Mouse (Mus musculus) MEL (cell line): ENCODE measurements at regions not wholly inside any gene's neighbourhood (a gene's known extent, or its start where the extent isn't known, plus 50 kb on each side); places are given as distances from the start of the nearest gene placed in this dataset.

Source experiments
- DNase-seq: peaks from one replicate; pipeline ENCODE4 v3.0.0; 2011; ENCODE audit warnings: low read depth, low spot score
- H3K27ac ChIP-seq: 2 replicates; pipeline ENCODE4 v1.5.1; 2012; ENCODE audit warnings: low read depth, mild to moderate bottlenecking, control low read depth, low read length, moderate library complexity; ENCODE audit not compliant: control insufficient read depth
- H3K27me3 ChIP-seq, 2 experiments: fragments of 150-350 bp in 1 of 2; sonication (generic) in 1 of 2; 2 replicates each; pipeline ENCODE4 v1.6.1; 2012; ENCODE audit warnings: low read length in 2 of 2, mild to moderate bottlenecking in 2 of 2, improper control_type of control experiment in 1 of 2, moderate library complexity in 1 of 2; ENCODE audit not compliant: insufficient read depth in 2 of 2, control insufficient read depth in 1 of 2
- H3K36me3 ChIP-seq, 2 experiments: 2 replicates each; pipeline ENCODE4 v1.6.1; 2012 to 2014; ENCODE audit warnings: low read length in 2 of 2, improper control_type of control experiment in 1 of 2, inconsistent platforms in 1 of 2, mild to moderate bottlenecking in 1 of 2; ENCODE audit not compliant: insufficient read depth in 2 of 2, control insufficient read depth in 1 of 2
- H3K4me1 ChIP-seq, 2 experiments: fragments of 150-350 bp in 1 of 2; sonication (generic) in 1 of 2; 2 replicates each; pipeline ENCODE4 v1.6.1; 2012; ENCODE audit warnings: low read length in 2 of 2, improper control_type of control experiment in 1 of 2, mild to moderate bottlenecking in 1 of 2; ENCODE audit not compliant: insufficient read depth in 2 of 2, control insufficient read depth in 1 of 2
- H3K4me3 ChIP-seq, 2 experiments: fragments of 150-350 bp in 1 of 2; sonication (generic) in 1 of 2; 2 replicates each; pipeline ENCODE4 v1.5.1; 2012; ENCODE audit warnings: low read depth in 2 of 2, low read length in 2 of 2, mild to moderate bottlenecking in 2 of 2, moderate library complexity in 2 of 2, control low read depth in 1 of 2, improper control_type of control experiment in 1 of 2; ENCODE audit not compliant: control insufficient read depth in 1 of 2, insufficient read depth in 1 of 2
- H3K79me2 ChIP-seq: 2 replicates; pipeline ENCODE4 v1.6.1; 2012; ENCODE audit warnings: mild to moderate bottlenecking, low read length, moderate library complexity; ENCODE audit not compliant: control insufficient read depth, poor library complexity, insufficient read depth
- H3K9ac ChIP-seq: 2 replicates; pipeline ENCODE4 v1.6.1; 2012; ENCODE audit warnings: low read depth, mild to moderate bottlenecking, control low read depth, low read length, moderate library complexity; ENCODE audit not compliant: control insufficient read depth, poor library complexity, severe bottlenecking
- H3K9me3 ChIP-seq: fragments of 150-350 bp; sonication (generic); replicated peaks from 2 replicates; pipeline ENCODE4 v1.6.1; 2012; ENCODE audit warnings: mild to moderate bottlenecking, low read length, improper control_type of control experiment, moderate library complexity; ENCODE audit not compliant: insufficient read depth
- CHD2 ChIP-seq: IDR thresholded peaks from 2 replicates; pipeline ENCODE4 v1.6.1; 2011; ENCODE audit warnings: low read length, improper control_type of control experiment
- CTCF ChIP-seq, 3 experiments: IDR thresholded peaks in 2 of 3; conservative IDR thresholded peaks in 1 of 3; 2 replicates each; pipeline ENCODE4 v1.5.1; 2011 to 2012; ENCODE audit warnings: low read length in 3 of 3, low read depth in 2 of 3, mild to moderate bottlenecking in 2 of 3, improper control_type of control experiment in 1 of 3, inconsistent platforms in 1 of 3, mixed read lengths in 1 of 3, moderate library complexity in 1 of 3; ENCODE audit not compliant: control insufficient read depth in 1 of 3, insufficient read depth in 1 of 3, poor library complexity in 1 of 3, severe bottlenecking in 1 of 3
- EP300 ChIP-seq, 2 experiments: IDR thresholded peaks; 2 replicates each; pipeline ENCODE4 v1.6.1; 2011; ENCODE audit warnings: improper control_type of control experiment in 2 of 2, low read length in 2 of 2, low read depth in 1 of 2, mild to moderate bottlenecking in 1 of 2
- HCFC1 ChIP-seq: IDR thresholded peaks from 2 replicates; pipeline ENCODE4 v1.6.1; 2012; ENCODE audit warnings: low read depth, mild to moderate bottlenecking, inconsistent platforms, low read length, improper control_type of control experiment, moderate library complexity
- JUND ChIP-seq: IDR thresholded peaks from 2 replicates; pipeline ENCODE4 v1.6.1; 2011; ENCODE audit warnings: low read depth, mild to moderate bottlenecking, improper control_type of control experiment, low read length
- MAZ ChIP-seq: IDR thresholded peaks from 2 replicates; pipeline ENCODE4 v1.6.1; 2012; ENCODE audit warnings: low read depth, mild to moderate bottlenecking, inconsistent platforms, low read length, improper control_type of control experiment
- MEF2A ChIP-seq: IDR thresholded peaks from 2 replicates; pipeline ENCODE4 v1.6.1; 2014; ENCODE audit warnings: low read depth, mild to moderate bottlenecking, inconsistent platforms, low read length, improper control_type of control experiment; ENCODE audit not compliant: poor library complexity, insufficient replicate concordance, severe bottlenecking; ENCODE audit errors: extremely low read depth
- MYB ChIP-seq: IDR thresholded peaks from 2 replicates; pipeline ENCODE4 v1.6.1; 2011; ENCODE audit warnings: mild to moderate bottlenecking, low read depth, low read length, improper control_type of control experiment
- MYC ChIP-seq: IDR thresholded peaks from 2 replicates; pipeline ENCODE4 v1.6.1; 2011; ENCODE audit warnings: low read depth, mild to moderate bottlenecking, low read length, improper control_type of control experiment, moderate library complexity
- NRF1 ChIP-seq: IDR thresholded peaks from 2 replicates; pipeline ENCODE4 v1.6.1; 2014; ENCODE audit warnings: low read depth, mild to moderate bottlenecking, inconsistent platforms, low read length, improper control_type of control experiment, moderate library complexity; ENCODE audit not compliant: poor library complexity, insufficient read depth, severe bottlenecking
- RAD21 ChIP-seq: IDR thresholded peaks from 2 replicates; pipeline ENCODE4 v1.6.1; 2011; ENCODE audit warnings: mild to moderate bottlenecking, low read depth, low read length, improper control_type of control experiment
- SIN3A ChIP-seq: IDR thresholded peaks from 2 replicates; pipeline ENCODE4 v1.6.1; 2012; ENCODE audit warnings: low read length, improper control_type of control experiment, inconsistent platforms
- UBTF ChIP-seq: IDR thresholded peaks from 2 replicates; pipeline ENCODE4 v1.6.1; 2012; ENCODE audit warnings: low read depth, mild to moderate bottlenecking, inconsistent platforms, low read length, improper control_type of control experiment, moderate library complexity, borderline replicate concordance; ENCODE audit not compliant: insufficient read depth
- USF2 ChIP-seq, 2 experiments: IDR thresholded peaks; 2 replicates each; pipeline ENCODE4 v1.6.1; 2011 to 2012; ENCODE audit warnings: improper control_type of control experiment in 2 of 2, low read length in 2 of 2, borderline replicate concordance in 1 of 2, inconsistent platforms in 1 of 2, low read depth in 1 of 2, mild to moderate bottlenecking in 1 of 2; ENCODE audit not compliant: insufficient read depth in 1 of 2
- ZC3H11A ChIP-seq: IDR thresholded peaks from 2 replicates; pipeline ENCODE4 v1.6.1; 2012; ENCODE audit warnings: low read depth, mild to moderate bottlenecking, inconsistent platforms, low read length, improper control_type of control experiment
- ZKSCAN1 ChIP-seq: IDR thresholded peaks from 2 replicates; pipeline ENCODE4 v1.6.1; 2012; ENCODE audit warnings: low read depth, mild to moderate bottlenecking, inconsistent platforms, low read length, improper control_type of control experiment, moderate library complexity
- ZMIZ1 ChIP-seq: IDR thresholded peaks from 2 replicates; pipeline ENCODE4 v1.6.1; 2012; ENCODE audit warnings: low read depth, mild to moderate bottlenecking, inconsistent platforms, low read length, improper control_type of control experiment, moderate library complexity
- ZNF384 ChIP-seq: IDR thresholded peaks from 2 replicates; pipeline ENCODE4 v1.6.1; 2012; ENCODE audit warnings: low read depth, mild to moderate bottlenecking, inconsistent platforms, low read length, improper control_type of control experiment

- Histone ChIP-seq H3K9ac (no peak overlapping the region), H3K9me3 (no peaks in the 10 kb centered on the region), H3K36me3 (no peaks in the 10 kb centered on the region), H3K4me3 (no peak overlapping the region), H3K4me1 (no peaks in the 10 kb centered on the region), H3K79me2 (no peaks in the 10 kb centered on the region), H3K27ac (no peak overlapping the region), H3K27me3 (peaks cover 0 to 2% of the 10 kb centered on the region in 2 experiments; a peak in 1 of 4 replicates)
- DNase-seq: no peak
- TF ChIP-seq CHD2: no peak
- TF ChIP-seq ZMIZ1: no peak
- TF ChIP-seq ZC3H11A: no peak
- TF ChIP-seq MYB: no peak
- TF ChIP-seq ZKSCAN1: no peak
- TF ChIP-seq RAD21: no peak
- no peak for TF ChIP-seq EP300 (IDR thresholded peaks at IDR 0.05; ENCODE audit: low read depth in 1 of 2, low read length in 2 of 2)
- TF ChIP-seq, all 39 proteins: peak for 0
Measured at GRCm38 (mm10) chr8:31373140-31373787, 2055.2 kb upstream of the 5930422O12Rik start.

DNA sequence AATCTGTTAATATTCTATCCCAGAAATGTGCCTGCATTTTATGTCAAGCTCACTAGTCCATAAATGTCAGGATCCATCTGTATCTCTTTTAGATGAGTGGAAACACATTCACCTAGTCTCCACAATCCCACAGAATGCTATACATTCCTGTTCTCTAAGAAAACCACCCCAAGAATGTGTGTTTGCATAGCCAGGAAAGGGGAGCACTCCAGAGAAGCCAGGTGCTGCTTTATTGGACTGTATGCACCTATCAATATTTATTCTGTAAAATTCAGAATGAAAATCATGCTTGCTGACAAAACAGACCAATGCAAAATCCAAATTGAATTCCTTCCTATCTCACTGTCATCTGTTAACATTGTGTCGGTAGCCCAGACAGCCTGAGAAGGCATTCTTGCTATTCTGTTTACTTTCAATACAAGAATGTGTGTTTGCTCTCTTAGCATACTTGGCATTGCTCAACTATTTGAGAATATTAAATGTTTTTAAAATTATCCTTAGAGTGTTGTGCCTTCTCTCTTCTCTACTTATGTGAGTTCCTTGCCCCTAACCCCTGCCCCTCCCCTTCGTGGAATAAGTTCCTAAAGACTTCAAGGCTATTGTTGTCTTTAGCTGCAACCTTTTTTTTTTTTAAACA is 2050.7 kb upstream of the 5930422O12Rik start:
- H3K9ac ChIP-seq: no peak overlapping the region
- no peak overlapping the region for H3K27ac ChIP-seq
- TF ChIP-seq UBTF: no peak
- no peak for TF ChIP-seq SIN3A
- no peak for TF ChIP-seq NRF1
- no peak for TF ChIP-seq JUND
- TF ChIP-seq MAZ: no peak
- TF ChIP-seq CTCF (IDR thresholded peaks at IDR 0.05 in 2 of 3, conservative IDR thresholded peaks at IDR 0.05 in 1 of 3; ENCODE audit: control insufficient read depth in 1 of 3, insufficient read depth in 1 of 3, low read depth in 2 of 3, low read length in 3 of 3, poor library complexity in 1 of 3, severe bottlenecking in 1 of 3): no peak
- no peak for TF ChIP-seq MEF2A
- no peak for TF ChIP-seq ZNF384
- no peak for TF ChIP-seq USF2 (IDR thresholded peaks at IDR 0.05; ENCODE audit: borderline replicate concordance in 1 of 2, insufficient read depth in 1 of 2, low read depth in 1 of 2, low read length in 2 of 2)
- TF ChIP-seq ZKSCAN1: no peak
- no peak for TF ChIP-seq HCFC1
- TF ChIP-seq MYC: no peak
- H3K4me1 ChIP-seq: no peaks in the 10 kb centered on the region
- DNase-seq: no peak
- H3K79me2 ChIP-seq: no peaks in the 10 kb centered on the region
- no peak overlapping the region for H3K4me3 ChIP-seq
- H3K9me3 ChIP-seq: no peaks in the 10 kb centered on the region
- H3K27me3 ChIP-seq: no peaks in the 10 kb centered on the region
- no peaks in the 10 kb centered on the region for H3K36me3 ChIP-seq
